Mouse (Mus musculus): Measurements from ENCODE around the gene Lsmem1. TPM values are rescaled to one million over a fixed set of nuclear protein-coding genes. Genes with fewer than 3 reads are reported as not detected.

Lsmem1 gene
- total and polyA plus RNA-seq, 3 experiments = not detected

DNA sequence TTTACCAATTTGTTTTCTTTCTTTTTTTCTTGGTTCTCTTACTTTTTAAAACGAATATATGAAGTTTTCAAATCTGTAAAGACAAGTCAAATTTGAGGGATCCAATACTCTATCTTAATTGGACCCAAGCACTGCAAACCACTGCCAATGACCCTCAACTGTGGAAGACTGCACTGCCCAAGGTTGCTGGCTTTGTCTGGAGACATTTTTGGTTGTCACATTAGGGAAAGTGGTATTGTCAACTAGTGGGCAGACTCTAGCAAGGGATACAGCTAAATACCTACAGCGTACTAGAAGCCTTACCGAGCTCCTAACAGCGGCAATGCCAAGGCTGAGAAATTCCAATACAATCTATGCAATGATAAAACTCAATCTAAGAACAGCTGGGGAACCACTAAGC is 8.6 kb upstream of the Lsmem1 start:
- no peak for DNase-seq (ENCODE audit: extremely low read depth)
- in situ Hi-C loops (cut with MboI; ENCODE audit: low pct_ligation_motif_present, low pct_unique_long_range_greater_than_20kb, low sequenced_read_pairs) = no loop called here
- dilution Hi-C loops (cut with MboI; ENCODE audit: extremely low pct_ligation_motif_present, extremely low pct_unique_long_range_greater_than_20kb, low sequenced_read_pairs) = no loop called here
- H3K4me2 ChIP-seq (ENCODE audit: insufficient read depth, low read depth, poor library complexity, severe bottlenecking) = no peak overlapping the region
- no peak overlapping the region for H3K9ac ChIP-seq (ENCODE audit: insufficient read depth, low read depth)
- peaks cover 6% of the 10 kb centered on the region for H3K79me2 ChIP-seq (replicated peaks; ENCODE audit: control insufficient read depth, extremely low read depth, insufficient read depth, poor library complexity, severe bottlenecking)
- no peak overlapping the region for H3K27ac ChIP-seq (ENCODE audit: insufficient read depth, low read depth)
- TF ChIP-seq USF2 (conservative IDR thresholded peaks at IDR 0.05; ENCODE audit: low read depth, low read length) (no peak), RCOR1 (conservative IDR thresholded peaks at IDR 0.05; ENCODE audit: low read depth, low read length) (no peak), MAX (IDR thresholded peaks at IDR 0.05; ENCODE audit: low read length) (no peak), GABPA (IDR thresholded peaks at IDR 0.05; ENCODE audit: insufficient replicate concordance, low read depth, low read length) (no peak), HCFC1 (IDR thresholded peaks at IDR 0.05; ENCODE audit: low read depth, low read length) (no peak), MEF2A (IDR thresholded peaks at IDR 0.05; ENCODE audit: borderline replicate concordance, low read depth, low read length) (no peak)
- no peak overlapping the region for H3K4me3 ChIP-seq (replicated peaks in 1 of 3; ENCODE audit: low read depth in 2 of 3, low read length in 2 of 3, poor library complexity in 1 of 3)
- peaks cover 4 to 25% of the 10 kb centered on the region in 2 experiments; a peak in 3 of 4 replicates for H3K4me1 ChIP-seq (ENCODE audit: control insufficient read depth in 1 of 2, insufficient read depth in 2 of 2)
- no peaks in the 10 kb centered on the region for H3K9me3 ChIP-seq (replicated peaks; ENCODE audit: low read length)
- no peaks in the 10 kb centered on the region for H3K27me3 ChIP-seq (replicated peaks)
- peaks cover 61 to 91% of the 10 kb centered on the region in 2 experiments for H3K36me3 ChIP-seq (replicated peaks in 1 of 2; ENCODE audit: control insufficient read depth in 1 of 2, insufficient read depth in 1 of 2, low read length in 1 of 2)

DNA sequence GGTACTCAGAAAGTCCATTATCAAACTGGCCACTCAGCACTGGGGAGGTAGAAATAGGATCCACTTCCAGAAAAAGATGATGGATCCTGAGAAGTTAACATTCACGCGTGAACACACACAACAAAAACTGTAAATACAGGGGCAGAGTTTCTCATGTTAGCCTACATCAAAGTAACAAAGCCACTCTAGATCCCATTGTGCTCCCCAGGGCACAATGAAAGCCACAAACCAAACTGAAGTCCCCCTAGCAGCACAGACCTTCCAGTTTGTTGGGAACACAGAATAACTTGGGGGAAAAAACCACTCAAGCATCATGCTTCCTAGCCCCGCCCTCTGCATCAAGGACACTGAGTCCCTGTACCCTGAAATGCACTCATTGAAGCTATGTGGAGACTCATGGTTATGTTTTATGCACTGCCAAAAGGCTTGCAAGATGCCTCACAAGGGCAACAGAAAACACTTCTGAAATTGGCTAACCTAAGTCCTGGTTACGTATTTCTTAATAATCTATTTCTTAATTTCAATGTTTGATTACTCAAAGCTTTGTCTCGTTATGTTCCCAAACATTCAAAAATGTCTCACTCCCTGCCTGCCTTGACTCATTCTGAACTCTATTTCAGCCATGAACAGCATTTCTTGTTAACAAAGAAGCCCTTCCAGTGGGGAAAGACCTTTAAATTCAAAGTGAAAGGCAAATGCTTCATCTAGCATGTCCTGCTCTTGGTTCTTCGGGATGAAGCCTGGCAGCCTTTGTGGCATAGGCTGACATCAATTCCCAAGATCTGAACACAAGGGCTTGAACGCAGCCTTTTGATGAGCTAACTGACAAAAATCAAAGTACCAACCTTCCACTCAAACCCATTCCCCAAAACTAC is 3.1 kb upstream of the Lsmem1 start:
- Histone ChIP-seq H3K9me3 (replicated peaks; ENCODE audit: low read length) (no peaks in the 10 kb centered on the region), H3K79me2 (replicated peaks; ENCODE audit: control insufficient read depth, extremely low read depth, insufficient read depth, poor library complexity, severe bottlenecking) (peaks cover 3% of the 10 kb centered on the region), H3K4me2 (ENCODE audit: insufficient read depth, low read depth, poor library complexity, severe bottlenecking) (no peak overlapping the region), H3K4me1 (ENCODE audit: control insufficient read depth in 1 of 2, insufficient read depth in 2 of 2) (peaks cover 4 to 40% of the 10 kb centered on the region in 2 experiments; a peak in 3 of 4 replicates), H3K27me3 (replicated peaks) (no peaks in the 10 kb centered on the region), H3K4me3 (replicated peaks in 1 of 3; ENCODE audit: low read depth in 2 of 3, low read length in 2 of 3, poor library complexity in 1 of 3) (no peak overlapping the region), H3K36me3 (replicated peaks in 1 of 2; ENCODE audit: control insufficient read depth in 1 of 2, insufficient read depth in 1 of 2, low read length in 1 of 2) (peaks cover 45 to 75% of the 10 kb centered on the region in 2 experiments), H3K9ac (ENCODE audit: insufficient read depth, low read depth) (no peak overlapping the region), H3K27ac (ENCODE audit: insufficient read depth, low read depth) (no peak overlapping the region)
- no peak for DNase-seq (ENCODE audit: extremely low read depth)
- dilution Hi-C loops (cut with MboI; ENCODE audit: extremely low pct_ligation_motif_present, extremely low pct_unique_long_range_greater_than_20kb, low sequenced_read_pairs) = no loop called here
- TF ChIP-seq TBP (conservative IDR thresholded peaks at IDR 0.05; ENCODE audit: low read depth, low read length) (no peak), IRF4 (IDR thresholded peaks at IDR 0.05; ENCODE audit: low read depth, low read length) (no peak), TCF12 (IDR thresholded peaks at IDR 0.05; ENCODE audit: low read depth, low read length) (no peak), UBTF (IDR thresholded peaks at IDR 0.05; ENCODE audit: low read depth, low read length) (no peak), PAX5 (IDR thresholded peaks at IDR 0.05; ENCODE audit: low read length) (no peak), ZC3H11A (IDR thresholded peaks at IDR 0.05; ENCODE audit: low read depth, low read length) (no peak), MXI1 (IDR thresholded peaks at IDR 0.05; ENCODE audit: low read depth, low read length) (no peak), BHLHE40 (IDR thresholded peaks at IDR 0.05; ENCODE audit: low read depth, low read length) (no peak), RAD21 (IDR thresholded peaks at IDR 0.05; ENCODE audit: low read depth, low read length) (no peak), KAT2A (IDR thresholded peaks at IDR 0.05; ENCODE audit: insufficient replicate concordance, low read length) (no peak), MAZ (IDR thresholded peaks at IDR 0.05; ENCODE audit: low read depth, low read length) (no peak), MYC (IDR thresholded peaks at IDR 0.05; ENCODE audit: low read depth, low read length) (no peak), HCFC1 (IDR thresholded peaks at IDR 0.05; ENCODE audit: low read depth, low read length) (no peak), POLR2AphosphoS2 (IDR thresholded peaks at IDR 0.05; ENCODE audit: low read depth, low read length) (no peak), JUN (IDR thresholded peaks at IDR 0.05; ENCODE audit: insufficient read depth, low read depth, low read length) (no peak)
- in situ Hi-C loops (cut with MboI; ENCODE audit: low pct_ligation_motif_present, low pct_unique_long_range_greater_than_20kb, low sequenced_read_pairs) = no loop called here
